Mouse (Mus musculus) heart, embryonic 11.5 days (tissue): Measurements from ENCODE around the gene Prep. TPM values are rescaled to one million over a fixed set of nuclear protein-coding genes. Genes with fewer than 3 reads are reported as not detected.

Experiments
- ATAC-seq: fragments of 200-750 bp; cut with Nextera tagmentation; replicated peaks from 2 replicates; pipeline ENCODE4 v1.8.0; 2017; ENCODE audit warnings: moderate library complexity; ENCODE audit not compliant: insufficient number of reproducible peaks, low FRiP score, low TSS enrichment
- H3K27ac ChIP-seq: fragments of 300-500 bp; sonication (generic); 2 replicates; pipeline ENCODE4 v1.5.1; 2014; ENCODE audit warnings: mild to moderate bottlenecking, low read depth, low read length
- H3K27me3 ChIP-seq: fragments of 300-500 bp; sonication (generic); 2 replicates; pipeline ENCODE4 v1.6.1; 2014; ENCODE audit warnings: mild to moderate bottlenecking, low read length, mixed read lengths; ENCODE audit not compliant: control insufficient read depth, insufficient read depth
- H3K36me3 ChIP-seq: fragments of 300-500 bp; sonication (generic); 2 replicates; pipeline ENCODE4 v1.6.1; 2014; ENCODE audit warnings: mild to moderate bottlenecking, low read length, moderate library complexity, mixed read lengths; ENCODE audit not compliant: control insufficient read depth, insufficient read depth
- H3K4me1 ChIP-seq: fragments of 300-500 bp; sonication (generic); 2 replicates; pipeline ENCODE4 v1.6.1; 2014; ENCODE audit warnings: low read length; ENCODE audit not compliant: control insufficient read depth, insufficient read depth
- H3K4me2 ChIP-seq: fragments of 300-500 bp; sonication (generic); 2 replicates; pipeline ENCODE4 v1.6.1; 2014; ENCODE audit warnings: mild to moderate bottlenecking, moderate library complexity
- H3K4me3 ChIP-seq: fragments of 300-500 bp; sonication (generic); 2 replicates; pipeline ENCODE4 v1.5.1; 2014; ENCODE audit warnings: low read depth, low read length
- H3K9ac ChIP-seq: fragments of 300-500 bp; sonication (generic); 2 replicates; pipeline ENCODE4 v1.6.1; 2014; ENCODE audit warnings: mild to moderate bottlenecking, low read depth, low read length, moderate library complexity
- H3K9me3 ChIP-seq: fragments of 300-500 bp; sonication (generic); replicated peaks from 2 replicates; pipeline ENCODE4 v1.6.1; 2016; ENCODE audit warnings: low read length; ENCODE audit not compliant: control insufficient read depth
- WGBS: fragments of 180-500 bp; shearing (Covaris S2); extraction: QIAGEN DNeasy Blood & Tissue Kit; methylation state at CpG from one replicate; pipeline ENCODE4 v1.1.7; 2014; ENCODE audit not compliant: insufficient replicate concordance; 5-methylcytosine and 5-hydroxymethylcytosine counted together
- microRNA-seq: library from miRNA; unstranded; fragments of <30 nt; microRNA quantifications from one replicate; pipeline ENCODE4, GENCODE M21; 2016; ENCODE audit warnings: borderline number of aligned reads
- polyA plus RNA-seq: library from polyadenylated mRNA; unstranded; fragments of >200 nt; fragmentation: Nextera tagmentation; extraction: Ambion mirVana; gene quantifications from 2 replicates; pipeline ENCODE4 v1.2.1, GENCODE M21; 2014

Gene Prep
- polyA plus RNA-seq, 1 experiment from 2014 or later = 18.9 TPM

GRCm38 (mm10) chr10:45185457-45185856 is 118.5 kb downstream of the Prep start:
- peaks cover 6% of the 10 kb centered on the region; the same call in 1 of the 2 replicates for H3K4me1 ChIP-seq
- H3K9me3 ChIP-seq = no peaks in the 10 kb centered on the region
- H3K4me3 ChIP-seq = no peak overlapping the region
- no peak overlapping the region for H3K4me2 ChIP-seq
- H3K36me3 ChIP-seq = no peaks in the 10 kb centered on the region
- ATAC-seq = no peak
- H3K9ac ChIP-seq = no peak overlapping the region
- no peaks in the 10 kb centered on the region for H3K27me3 ChIP-seq
- 64% methylated on average over 2 of the region's 2 CpGs for WGBS
- no peak overlapping the region for H3K27ac ChIP-seq

- H3K9me3 ChIP-seq = no peaks in the 10 kb centered on the region
- no peak overlapping the region for H3K4me3 ChIP-seq
- H3K27me3 ChIP-seq = no peaks in the 10 kb centered on the region
- no peak overlapping the region for H3K9ac ChIP-seq
- no peaks in the 10 kb centered on the region for H3K36me3 ChIP-seq
- no peak overlapping the region for H3K4me2 ChIP-seq
- no peaks in the 10 kb centered on the region for H3K4me1 ChIP-seq
- ATAC-seq = no peak
- no peak overlapping the region for H3K27ac ChIP-seq
- 70% methylated on average over 14 of the region's 14 CpGs for WGBS
Measured at GRCm38 (mm10) chr10:45193330-45194310, 126.6 kb downstream of the Prep start.

GRCm38 (mm10) chr10:45194531-45194930 is 127.5 kb downstream of the Prep start:
- Histone ChIP-seq H3K9ac (no peak overlapping the region), H3K27me3 (no peaks in the 10 kb centered on the region), H3K4me1 (no peaks in the 10 kb centered on the region), H3K4me3 (no peak overlapping the region), H3K27ac (no peak overlapping the region), H3K36me3 (no peaks in the 10 kb centered on the region), H3K4me2 (no peak overlapping the region), H3K9me3 (no peaks in the 10 kb centered on the region)
- ATAC-seq = no peak
- WGBS = 81% methylated on average over 5 of the region's 5 CpGs

- no peak overlapping the region for H3K27ac ChIP-seq
- ATAC-seq = no peak
- no peaks in the 10 kb centered on the region for H3K36me3 ChIP-seq
- 59% methylated on average over 1 of the region's 1 CpGs for WGBS
- no peaks in the 10 kb centered on the region for H3K9me3 ChIP-seq
- H3K4me1 ChIP-seq = no peaks in the 10 kb centered on the region
- H3K4me2 ChIP-seq = no peak overlapping the region
- no peaks in the 10 kb centered on the region for H3K27me3 ChIP-seq
- H3K4me3 ChIP-seq = no peak overlapping the region
- no peak overlapping the region for H3K9ac ChIP-seq
Measured at GRCm38 (mm10) chr10:45204582-45204981, 137.6 kb downstream of the Prep start.

GRCm38 (mm10) chr10:45210201-45210600 is 143.2 kb downstream of the Prep start:
- H3K36me3 ChIP-seq = no peaks in the 10 kb centered on the region
- H3K27ac ChIP-seq = no peak overlapping the region
- no peaks in the 10 kb centered on the region for H3K27me3 ChIP-seq
- H3K9ac ChIP-seq = no peak overlapping the region
- ATAC-seq = no peak
- H3K9me3 ChIP-seq = no peaks in the 10 kb centered on the region
- no peak overlapping the region for H3K4me3 ChIP-seq
- no peaks in the 10 kb centered on the region for H3K4me1 ChIP-seq
- no peak overlapping the region for H3K4me2 ChIP-seq

GRCm38 (mm10) chr10:45216676-45217075 is 149.7 kb downstream of the Prep start:
- Histone ChIP-seq H3K27me3 (no peaks in the 10 kb centered on the region), H3K4me3 (no peak overlapping the region), H3K9ac (no peak overlapping the region), H3K27ac (peak overlapping the region; percentile 68), H3K4me2 (no peak overlapping the region), H3K4me1 (peaks cover 5% of the 10 kb centered on the region; the same call in 1 of the 2 replicates), H3K36me3 (no peaks in the 10 kb centered on the region), H3K9me3 (no peaks in the 10 kb centered on the region)
- 36% methylated on average over 7 of the region's 7 CpGs for WGBS
- ATAC-seq = no peak

Small RNAs within 50 kb of the gene (microRNA-seq; reads per million reads assigned to microRNA genes)
- gene Gm23766 = not detected

Other genes starting within 250 kb of the Prep start
- gene Popdc3, start 110.9 kb downstream of the Prep start, polyA plus RNA-seq = 15.5 and 19.2 TPM in 2 replicates